Mouse (Mus musculus): ENCODE measurements at regions not wholly inside any gene's neighbourhood (a gene's known extent, or its start where the extent isn't known, plus 50 kb on each side); places are given as distances from the start of the nearest gene placed in this dataset.
A peak's percentile ranks its signal among the peaks of the same experiment; 100 is the strongest.

GRCm38 (mm10) chr13:91368664-91369063 lies 91.4 kb upstream of the Ssbp2 start:
- no peak for ATAC-seq (replicated peaks; ENCODE audit: poor library complexity)

- ATAC-seq (replicated peaks; ENCODE audit: poor library complexity), result no peak
These were observed 90.1 kb upstream of the Ssbp2 start for GRCm38 (mm10) chr13:91370021-91370420.

DNA sequence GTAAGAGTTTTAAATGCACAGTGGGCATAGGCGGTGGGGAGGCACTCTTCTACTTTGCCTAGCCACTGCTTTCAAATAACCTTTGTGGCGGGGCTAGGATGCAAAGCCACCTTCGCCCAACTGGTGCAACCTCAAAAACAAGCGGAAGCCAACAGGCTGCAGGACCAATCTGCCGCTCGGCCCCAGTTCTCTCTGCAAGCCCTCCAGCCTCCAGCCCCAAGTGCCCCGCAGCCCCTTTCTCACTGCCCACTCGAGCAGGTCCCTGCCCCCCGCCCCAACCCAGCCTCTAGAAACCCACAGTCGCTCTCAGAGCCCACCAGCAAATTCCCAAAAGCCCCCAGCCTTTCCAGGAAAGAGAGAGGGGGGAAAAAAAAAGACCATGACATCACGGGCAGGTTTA lies 89.6 kb upstream of the Ssbp2 start:
- peak; percentile 51 for ATAC-seq (replicated peaks; ENCODE audit: poor library complexity)

GRCm38 (mm10) chr13:91370886-91371595 lies 89.0 kb upstream of the Ssbp2 start:
- peak; percentile 82 for ATAC-seq (replicated peaks; ENCODE audit: poor library complexity)

- ATAC-seq (replicated peaks; ENCODE audit: poor library complexity), result 0 out of 2 replicates have a peak, but pooled peaks have one; percentile 2
These were observed 88.5 kb upstream of the Ssbp2 start for GRCm38 (mm10) chr13:91371596-91371987.

GRCm38 (mm10) chr13:91372130-91372875 lies 87.8 kb upstream of the Ssbp2 start:
- peak; percentile 25 for ATAC-seq (replicated peaks; ENCODE audit: poor library complexity)

DNA sequence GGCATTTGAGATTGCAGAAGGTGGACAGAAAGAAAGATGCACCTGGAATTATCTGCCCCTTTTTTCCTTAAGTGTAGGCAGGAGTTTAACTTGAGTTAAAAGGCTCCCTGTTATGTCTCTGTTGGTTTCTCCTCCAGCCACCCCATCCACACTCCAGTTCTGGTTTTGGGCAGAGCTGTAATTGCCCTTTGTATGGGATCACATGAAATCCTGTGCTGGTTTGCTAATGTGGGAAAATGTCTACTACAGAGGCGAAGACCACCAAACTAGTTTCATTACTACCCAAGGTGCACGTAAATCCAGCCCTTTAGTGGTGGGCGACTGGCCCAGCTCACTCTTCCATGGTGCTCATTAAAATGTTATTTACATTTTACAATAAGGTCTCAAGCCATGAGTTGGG lies 85.9 kb upstream of the Ssbp2 start:
- ATAC-seq (replicated peaks; ENCODE audit: poor library complexity), result no peak

GRCm38 (mm10) chr13:91376556-91376955 lies 83.5 kb upstream of the Ssbp2 start:
- no peak for ATAC-seq (replicated peaks; ENCODE audit: poor library complexity)

DNA sequence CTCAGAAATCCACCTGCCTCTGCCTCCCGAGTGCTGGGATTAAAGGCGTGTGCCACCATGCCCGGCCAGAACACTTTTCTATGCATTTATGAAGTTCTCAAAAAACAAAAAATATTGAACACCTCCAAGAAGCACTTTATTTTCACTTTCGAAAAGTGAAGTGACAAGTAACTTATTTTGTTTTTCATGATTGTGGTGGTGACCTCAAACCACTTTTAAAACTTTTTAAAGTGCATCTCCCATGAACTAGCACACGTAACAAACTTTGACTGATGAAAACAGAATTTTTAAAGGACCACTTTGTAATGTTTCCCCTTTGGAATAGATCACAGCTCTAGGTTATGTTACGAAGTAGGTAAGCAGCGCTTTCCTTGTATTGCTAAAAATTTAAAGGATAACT lies 82.7 kb upstream of the Ssbp2 start:
- ATAC-seq (replicated peaks; ENCODE audit: poor library complexity), result no peak

DNA sequence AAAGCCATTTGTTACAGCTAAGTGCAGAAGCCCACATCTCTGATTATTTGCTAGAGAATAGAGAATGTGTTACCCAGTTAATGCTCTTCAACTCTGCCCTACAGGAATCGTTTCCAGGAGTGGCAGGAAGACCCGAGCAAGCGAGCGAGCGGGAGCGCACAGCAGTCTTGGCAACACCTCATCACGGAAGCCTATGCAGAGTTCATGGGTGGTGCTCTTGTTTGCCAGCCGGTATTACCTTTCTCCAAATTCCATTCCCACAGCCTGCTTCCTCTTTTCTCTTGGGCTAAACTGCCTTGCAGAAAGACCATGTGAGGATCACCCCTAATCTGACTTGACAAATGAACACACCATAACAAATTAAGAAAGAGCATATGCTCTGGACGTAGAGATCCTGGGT lies 82.1 kb upstream of the Ssbp2 start:
- 0 out of 2 replicates have a peak, but pooled peaks have one; percentile 31 for ATAC-seq (replicated peaks; ENCODE audit: poor library complexity)

DNA sequence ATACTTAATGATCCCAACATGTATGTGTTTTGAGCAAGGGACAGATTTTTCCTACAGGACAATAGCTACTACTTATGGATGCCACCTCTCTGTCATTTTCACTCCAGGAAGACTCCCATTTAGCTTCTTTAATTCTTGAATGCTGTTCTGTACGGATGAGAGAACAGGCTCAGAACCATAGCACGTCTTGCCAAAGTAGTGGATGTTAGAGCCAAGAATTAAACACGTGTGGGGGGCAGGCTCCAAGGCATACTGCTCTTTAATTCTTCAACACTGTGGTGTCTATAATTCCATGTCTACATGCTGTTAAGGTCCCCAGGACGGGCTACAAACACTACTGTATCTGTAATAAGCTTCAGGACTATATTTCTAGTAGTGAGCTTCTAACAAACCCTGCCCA lies 74.7 kb upstream of the Ssbp2 start:
- ATAC-seq (replicated peaks; ENCODE audit: poor library complexity), result no peak

DNA sequence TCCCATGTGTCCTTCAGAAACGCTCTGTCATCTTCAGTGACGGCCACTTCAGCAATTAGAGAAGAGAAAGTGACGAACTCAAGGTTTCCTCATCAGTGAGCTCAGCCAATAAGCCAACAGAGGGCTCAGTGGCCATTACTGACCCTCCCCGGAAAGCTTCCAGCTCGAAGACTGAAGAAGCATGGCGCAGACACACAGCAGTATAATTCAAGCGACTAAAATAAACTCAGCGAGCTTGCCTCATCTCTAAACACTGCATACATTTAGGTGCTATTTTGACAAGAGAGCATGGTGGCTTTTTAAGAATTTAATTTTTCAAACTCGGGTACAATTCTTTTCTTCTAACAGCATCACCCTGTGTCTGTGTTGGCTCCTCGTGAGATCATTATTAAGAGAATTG lies 72.2 kb upstream of the Ssbp2 start:
- peak; percentile 52; the same call in 1 of the 2 replicates for ATAC-seq (replicated peaks; ENCODE audit: poor library complexity)

DNA sequence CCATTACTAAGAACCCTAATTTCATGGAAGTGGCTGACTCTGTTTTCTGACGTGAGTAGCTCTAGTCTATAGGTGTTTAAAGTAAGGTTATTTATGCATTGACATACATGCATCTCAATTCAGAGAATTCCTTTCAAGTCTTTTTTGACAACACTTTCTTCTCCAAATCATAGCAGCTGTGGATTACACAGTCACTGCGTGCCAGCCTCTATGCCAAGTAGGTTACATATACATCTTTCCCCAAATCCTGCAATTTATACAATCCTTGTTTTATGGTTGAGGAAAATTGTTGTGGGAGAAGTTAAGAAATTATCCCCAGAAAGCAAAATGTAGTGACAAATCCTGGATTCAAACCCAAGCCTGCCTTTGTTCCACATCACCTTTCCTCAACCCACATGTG lies 56.5 kb upstream of the Ssbp2 start:
- ATAC-seq (replicated peaks; ENCODE audit: poor library complexity), result no peak

GRCm38 (mm10) chr13:91405027-91405426 lies 55.1 kb upstream of the Ssbp2 start:
- no peak for ATAC-seq (replicated peaks; ENCODE audit: poor library complexity)

DNA sequence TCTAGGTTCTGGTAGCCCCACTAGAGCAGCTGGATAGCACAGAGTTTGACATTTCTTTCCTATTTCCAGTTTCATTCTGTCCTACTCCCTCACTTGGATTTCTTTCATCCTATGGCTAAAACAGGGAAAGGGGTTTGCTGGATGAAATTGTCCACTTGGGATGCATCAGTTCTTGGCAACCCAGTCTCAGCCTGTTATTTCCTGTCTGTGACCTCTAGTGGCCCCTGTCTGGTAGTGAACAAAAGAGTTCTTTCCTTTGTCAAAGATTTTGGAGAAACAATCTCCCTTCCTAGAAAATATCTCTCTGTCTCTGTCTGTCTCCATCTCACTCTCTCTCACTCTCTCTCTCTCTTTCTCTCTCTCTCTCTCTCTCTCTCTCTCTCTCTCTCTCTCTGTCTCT lies 50.0 kb upstream of the Ssbp2 start:
- peak; percentile 38; the same call in 1 of the 2 replicates for ATAC-seq (replicated peaks; ENCODE audit: poor library complexity)

Measured in megakaryocyte progenitor cell, adult 5-6 weeks (primary cell).